Mouse (Mus musculus) lung, adult 2 months (tissue): ENCODE results near the gene Mta3.
"Not testable (repeated sequence)": the region's sequence is repeated elsewhere in the genome, so short reads cannot be mapped to it uniquely, and the experiment has no call there.

Source experiments
- CTCF ChIP-seq: fragments of 200-500 bp; IDR thresholded peaks from 2 replicates; pipeline ENCODE4 v1.5.1; 2011; ENCODE audit warnings: mild to moderate bottlenecking, low read length, control low read depth; ENCODE audit not compliant: insufficient read depth
- POLR2A ChIP-seq: fragments of 200-500 bp; IDR thresholded peaks from 2 replicates; pipeline ENCODE4 v1.6.1; 2011; ENCODE audit warnings: low read depth, mild to moderate bottlenecking, control low read depth, low read length, borderline replicate concordance; ENCODE audit errors: extremely low read depth

DNA sequence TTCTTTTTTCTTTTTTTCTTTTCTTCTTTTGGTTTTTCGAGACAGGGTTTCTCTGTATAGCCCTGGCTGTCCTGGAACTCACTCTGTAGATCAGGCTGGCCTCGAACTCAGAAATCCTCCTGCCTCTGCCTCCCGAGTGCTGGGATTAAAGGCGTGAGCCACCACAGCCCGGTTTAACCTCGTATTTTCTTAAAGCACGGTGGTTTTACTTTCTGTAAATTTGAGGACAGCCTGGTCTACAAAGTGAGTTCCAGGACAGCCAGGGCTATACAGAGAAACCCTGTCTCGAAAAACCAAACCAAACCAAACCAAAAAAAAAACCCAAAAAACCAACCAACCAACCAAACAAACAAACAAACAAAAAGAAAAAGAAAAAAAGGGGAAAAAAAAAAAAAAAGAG lies 155.0 kb downstream of the Mta3 start:
- TF ChIP-seq CTCF, POLR2A: not testable (repeated sequence)
